Mouse (Mus musculus): ENCODE data around the gene Mab21l3. TPM values are rescaled to one million over a fixed set of nuclear protein-coding genes. Genes with fewer than 3 reads are reported as not detected.
"Not testable (repeated sequence)": the region's sequence is repeated elsewhere in the genome, so short reads cannot be mapped to it uniquely, and the experiment has no call there.

Mab21l3 gene
- total RNA-seq, 2 experiments from 2014 or later = 0.25 to 0.26 TPM

GRCm38 (mm10) chr3:101839327-101839726 is 9.4 kb downstream of the Mab21l3 start:
- no peak for DNase-seq

- no peak for DNase-seq
Measured at GRCm38 (mm10) chr3:101836971-101837370, 11.8 kb downstream of the Mab21l3 start.

- DNase-seq = no peak
Measured at GRCm38 (mm10) chr3:101836532-101836931, 12.2 kb downstream of the Mab21l3 start.

DNA sequence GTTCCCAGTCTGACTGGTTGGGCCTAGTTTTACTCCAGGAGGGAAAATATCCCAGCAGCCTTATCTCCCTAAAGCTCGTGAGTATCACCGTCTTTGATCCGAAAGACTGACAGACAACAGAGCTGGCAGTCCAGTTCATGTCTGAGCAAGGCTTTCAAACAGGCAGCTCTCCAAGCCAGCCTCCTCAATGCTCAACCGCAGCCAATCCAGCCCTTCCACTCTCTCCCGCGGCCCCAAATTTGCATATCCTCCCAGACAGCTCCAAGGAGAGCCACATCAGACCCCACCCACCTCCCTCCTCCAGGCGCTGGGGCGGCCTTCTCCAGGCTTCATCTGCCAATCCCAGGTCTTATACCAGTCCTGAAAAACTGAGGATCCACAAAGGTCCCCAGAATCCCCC is 12.7 kb downstream of the Mab21l3 start:
- DNase-seq = peak; percentile 79

DNA sequence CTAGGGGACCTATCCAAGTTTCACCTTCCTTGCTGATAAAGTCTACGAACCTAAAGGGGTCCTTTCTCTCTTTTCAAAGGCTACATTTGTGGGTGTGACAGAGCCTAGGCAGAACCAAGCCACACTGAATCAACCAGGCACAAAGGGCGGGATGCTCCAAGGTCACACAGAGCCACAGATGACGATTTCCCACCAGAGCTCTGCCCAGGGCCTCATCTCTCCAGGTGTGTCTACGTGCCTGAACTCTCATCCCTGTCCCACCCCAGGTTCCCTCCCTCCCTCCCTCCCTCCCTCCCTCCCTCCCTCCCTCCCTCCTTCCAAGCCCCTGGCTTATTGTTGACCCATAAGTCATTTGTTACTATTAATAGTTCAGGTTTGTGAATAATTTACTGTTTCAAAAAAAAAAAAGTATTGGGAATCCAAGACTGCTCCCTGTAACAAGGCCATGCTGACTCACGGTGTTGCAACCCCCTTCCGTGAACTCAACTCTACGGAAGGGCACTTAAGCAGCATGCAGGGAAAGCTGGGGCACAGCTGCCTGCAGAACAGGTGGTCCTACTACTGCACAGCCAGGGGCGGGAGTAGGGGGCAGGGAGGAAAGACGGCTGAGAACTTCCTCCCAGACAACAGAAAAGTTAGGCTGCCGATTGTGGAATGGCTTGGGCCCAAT is 17.4 kb downstream of the Mab21l3 start:
- no peak for DNase-seq

- DNase-seq = no peak
Measured at GRCm38 (mm10) chr3:101829881-101830616, 18.7 kb downstream of the Mab21l3 start.

DNA sequence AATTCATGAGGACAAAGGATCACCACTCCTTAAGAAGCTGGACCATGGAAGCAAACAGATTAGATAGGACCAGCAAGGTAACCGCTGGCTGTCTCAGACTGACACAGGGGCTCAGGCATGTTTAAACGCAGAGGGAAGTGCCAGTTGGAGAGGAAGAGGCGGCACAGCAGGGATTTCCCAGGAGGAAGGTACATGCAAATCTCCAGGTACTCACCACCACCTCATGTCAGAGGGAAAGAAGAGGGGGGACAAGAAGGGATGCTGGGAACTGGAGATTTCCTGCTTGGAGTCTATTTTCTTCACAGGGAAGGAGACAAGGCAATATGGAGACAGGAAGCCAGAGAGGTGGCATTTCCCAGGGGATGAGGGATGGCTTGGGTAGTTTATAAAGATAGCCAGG is 20.2 kb downstream of the Mab21l3 start:
- no peak for DNase-seq

DNA sequence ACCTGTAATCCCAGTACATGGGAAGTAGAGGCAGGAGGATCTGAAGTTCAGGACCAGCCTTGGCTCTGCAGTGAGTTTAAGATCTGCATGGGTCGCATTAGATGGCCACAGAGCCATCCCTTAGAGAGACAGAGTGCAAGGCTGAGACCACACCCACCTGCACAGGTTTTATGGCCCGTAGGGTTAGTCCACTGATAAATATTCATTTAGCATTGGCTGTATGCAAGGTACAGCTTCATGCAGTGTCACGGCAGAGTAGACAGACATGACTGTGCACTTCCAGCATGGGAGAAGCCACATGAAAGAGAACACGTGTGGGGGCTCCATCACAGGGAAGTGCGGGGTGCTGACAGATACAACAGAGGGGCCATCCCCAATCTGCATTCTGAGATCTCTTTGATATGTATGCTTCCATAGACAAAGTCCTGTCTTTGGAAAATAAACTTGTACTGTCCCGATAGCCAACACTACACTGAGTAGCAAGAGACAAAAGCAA is 21.5 kb downstream of the Mab21l3 start:
- no peak for DNase-seq

GRCm38 (mm10) chr3:101824338-101824737 is 24.4 kb downstream of the Mab21l3 start:
- DNase-seq = no peak

- no peak for DNase-seq
Measured at GRCm38 (mm10) chr3:101822052-101822451, 26.7 kb downstream of the Mab21l3 start.

- DNase-seq = not testable (repeated sequence)
Measured at GRCm38 (mm10) chr3:101820708-101821107, 28.1 kb downstream of the Mab21l3 start.

DNA sequence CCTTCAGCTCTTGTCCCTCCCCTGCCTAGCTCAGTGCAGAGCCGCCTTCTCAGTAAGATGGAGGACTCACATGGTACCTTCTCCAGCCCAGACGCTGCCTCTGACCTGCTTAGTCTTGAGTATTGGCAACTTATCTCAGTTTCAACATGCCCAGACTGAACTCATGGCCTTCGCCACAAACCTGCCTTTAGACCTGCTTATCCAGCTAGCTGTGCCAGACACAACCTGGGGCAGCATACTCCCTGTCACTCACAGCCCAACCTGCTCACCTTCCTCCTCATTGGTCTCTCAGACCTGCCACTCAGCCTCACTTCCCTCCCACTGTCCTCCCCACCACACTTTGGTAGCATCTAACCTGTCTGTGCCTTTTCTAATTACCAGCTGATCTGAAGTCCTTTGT is 32.8 kb downstream of the Mab21l3 start:
- DNase-seq = no peak

DNA sequence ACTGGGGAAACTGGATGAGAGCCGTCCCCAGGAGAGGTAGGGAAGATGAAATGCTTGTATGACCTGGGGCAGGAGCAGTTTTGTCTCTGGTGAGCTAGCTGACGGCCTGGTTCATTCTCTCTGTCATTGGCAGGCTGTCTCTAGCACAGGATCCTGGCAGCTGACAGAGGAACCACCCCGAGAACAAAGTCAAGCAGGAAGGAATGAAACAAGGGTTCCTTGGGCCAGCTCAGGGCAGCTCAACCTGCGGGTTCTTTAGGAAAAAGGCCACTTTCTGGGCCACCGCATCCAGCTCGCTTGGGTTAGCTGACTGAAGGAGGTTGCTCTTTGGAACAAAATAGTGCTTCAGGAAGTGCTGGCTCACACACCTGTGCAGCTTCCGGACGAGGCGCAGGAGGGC is 34.0 kb downstream of the Mab21l3 start:
- no peak for DNase-seq

- peak; percentile 77 for DNase-seq
Measured at GRCm38 (mm10) chr3:101812341-101812962, 36.3 kb downstream of the Mab21l3 start.

GRCm38 (mm10) chr3:101811931-101812330 is 36.8 kb downstream of the Mab21l3 start:
- DNase-seq = no peak

- DNase-seq = no peak
Measured at GRCm38 (mm10) chr3:101807646-101808045, 41.1 kb downstream of the Mab21l3 start.

DNA sequence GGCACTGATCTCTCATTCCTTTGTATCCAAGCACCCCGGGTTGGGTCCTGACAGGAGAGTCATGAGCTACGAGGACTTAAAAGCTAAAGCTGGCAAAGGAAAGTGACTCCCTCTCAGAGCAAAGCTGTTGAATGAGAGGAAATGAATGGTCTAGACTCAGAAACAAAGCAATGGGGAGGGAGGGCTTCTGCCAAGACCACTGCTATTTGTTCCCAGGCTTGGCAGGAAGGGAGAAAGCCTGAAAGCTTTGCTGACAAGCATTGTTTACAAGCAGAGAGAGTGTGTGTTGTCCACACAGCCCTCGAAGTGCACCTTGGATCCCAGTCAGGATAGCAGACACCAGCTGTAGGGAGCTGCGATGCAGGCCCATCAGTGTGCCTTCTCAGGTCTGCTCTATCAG is 41.8 kb downstream of the Mab21l3 start:
- no peak for DNase-seq

GRCm38 (mm10) chr3:101806149-101806548 is 42.6 kb downstream of the Mab21l3 start:
- peak; percentile 97 for DNase-seq

DNA sequence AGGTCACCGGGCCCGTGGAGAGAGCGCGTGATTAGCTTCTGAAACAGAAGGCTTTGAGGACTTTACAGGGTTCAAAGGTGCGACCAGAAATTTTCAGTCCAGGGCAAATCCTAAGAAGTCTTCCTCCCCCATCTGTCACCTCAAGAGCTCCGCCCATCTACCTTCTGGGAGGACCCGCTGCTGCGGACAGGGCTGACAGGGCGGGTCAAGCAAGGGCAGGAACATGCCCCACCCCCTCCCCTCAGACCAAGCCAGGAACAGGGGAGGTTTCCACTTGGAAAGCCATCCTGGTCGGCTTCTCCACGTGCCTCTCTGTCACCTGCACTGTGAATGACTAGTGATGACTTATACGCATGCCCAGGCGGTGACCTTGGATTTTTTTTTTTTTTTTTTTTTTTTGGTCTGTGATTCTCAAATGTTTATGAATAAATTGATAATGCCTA is 43.2 kb downstream of the Mab21l3 start:
- DNase-seq = peak; percentile 74

DNA sequence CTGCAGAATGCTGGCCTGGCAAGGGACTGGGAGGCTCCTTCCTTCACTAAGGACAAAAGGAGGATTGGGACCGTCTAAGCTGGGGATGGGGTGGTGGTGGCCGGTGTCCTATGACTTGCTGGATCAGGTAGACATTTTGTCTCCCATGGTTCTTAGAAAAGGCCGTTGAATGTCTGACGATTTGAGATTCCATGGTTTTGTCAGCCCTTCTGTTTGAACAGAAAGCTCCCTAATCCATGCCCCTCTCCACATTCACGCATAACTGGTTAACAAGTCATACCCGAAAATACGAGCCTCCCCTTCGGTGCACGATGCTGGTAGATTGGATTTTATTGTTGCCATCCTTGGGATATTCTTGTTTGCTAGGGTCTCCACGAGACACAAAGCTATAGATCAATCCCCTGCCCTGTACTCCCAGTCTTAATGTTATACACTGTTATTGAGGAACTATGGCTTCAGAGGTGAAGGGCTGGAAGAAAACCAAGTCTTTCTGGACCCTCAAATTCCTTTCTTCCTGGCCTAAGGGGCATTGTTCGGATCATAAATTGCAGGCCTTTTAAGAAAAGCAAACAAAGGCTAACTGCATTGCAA is 43.7 kb downstream of the Mab21l3 start:
- no peak for DNase-seq

- DNase-seq = peak; percentile 76
Measured at GRCm38 (mm10) chr3:101804331-101804730, 44.4 kb downstream of the Mab21l3 start.

DNA sequence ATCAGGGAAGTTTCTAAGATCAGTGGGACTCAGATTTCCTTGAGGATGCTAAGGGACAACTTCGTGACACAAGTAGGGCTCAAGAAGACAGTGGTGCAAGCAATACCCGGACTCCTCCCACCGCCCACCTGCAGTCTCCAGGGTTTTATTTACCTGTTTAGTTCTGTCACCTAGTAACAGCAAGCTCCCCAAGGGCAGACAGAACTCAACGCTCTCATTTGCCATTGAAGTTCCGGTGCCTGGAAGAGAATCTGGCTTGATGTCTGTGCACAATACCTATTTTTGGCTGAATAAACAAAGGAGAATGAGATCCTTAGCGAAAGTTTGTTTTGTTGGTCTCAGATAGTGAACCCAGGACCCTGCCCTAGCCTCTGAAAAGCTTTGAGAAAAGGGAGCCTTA is 45.0 kb downstream of the Mab21l3 start:
- DNase-seq = peak; percentile 49

GRCm38 (mm10) chr3:101802746-101803145 is 46.0 kb downstream of the Mab21l3 start:
- no peak for DNase-seq

Data from heart, postnatal 4 days (tissue).